Comparison of ENCODE assay signal across 8 mouse cellular contexts in the genomic region with DNA sequence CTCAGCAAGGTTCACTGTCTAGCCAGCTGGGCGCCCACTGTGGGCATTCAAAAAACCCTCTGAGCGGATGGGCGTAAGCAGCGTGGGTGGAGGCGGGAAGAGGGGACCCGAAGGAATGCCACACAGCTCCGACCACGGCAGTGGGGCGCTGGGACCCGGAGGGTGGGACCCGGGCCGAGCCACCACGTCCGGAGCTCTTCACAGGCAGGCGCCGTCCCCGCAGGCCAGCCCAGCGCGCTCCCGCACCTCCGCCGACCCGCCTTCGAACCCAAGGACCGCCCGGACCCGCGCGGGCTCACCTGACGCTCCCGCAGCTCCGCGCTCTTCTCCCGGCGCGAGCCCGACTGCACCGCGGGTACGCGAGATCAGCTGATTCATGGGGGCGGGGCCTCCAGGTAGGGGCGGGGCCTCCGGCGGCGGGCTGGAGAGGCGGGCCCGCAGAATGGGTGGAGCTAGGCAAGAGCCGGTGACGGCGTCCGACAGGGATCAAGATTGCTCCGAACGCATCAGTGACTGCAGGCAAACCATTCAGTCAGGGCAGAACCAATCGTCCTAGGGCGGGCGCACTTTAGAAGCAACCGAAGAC. TPM values are rescaled to one million over a fixed set of nuclear protein-coding genes. Genes with fewer than 3 reads are reported as not detected.
A peak's percentile ranks its signal among the peaks of the same experiment; 100 is the strongest.
DNase-seq lines count a peak whose midpoint lies in the region; ATAC-seq lines count a peak whose summit lies in the region.

A gene (minus strand): TSS at position 376 of the 586 bp plus-strand sequence.

- 0 out of 2 replicates have a peak within 1 kb of the TSS, but pooled peaks have one; percentile 6 for H3K27ac ChIP-seq in hindbrain, embryonic 11.5 days (ENCODE audit: low read depth, low read length)

- DNase-seq in Muller cell, postnatal 12 days (ENCODE audit: inconsistent ontology term): peak; percentile 98
- peak; percentile 97 for DNase-seq in cerebellum, adult 9-11 months
- peak; percentile 96 to 100 for DNase-seq in frontal cortex, adult 2 months (ENCODE audit: extremely low spot score in 1 of 2, low spot score in 1 of 2)
- DNase-seq in hindbrain, embryonic 11.5 days (ENCODE audit: low spot score): peak; percentile 98
- peak; percentile 99 for DNase-seq in layer of hippocampus, postnatal 10 days (ENCODE audit: low spot score in 2 of 2)
- DNase-seq in lung, postnatal 10 days: peak; percentile 98
- peak; percentile 99 for DNase-seq in ovary, postnatal 36 days (ENCODE audit: low spot score)
- peak; percentile 99 for DNase-seq in thymus, postnatal 25 days

- H3K9me3 ChIP-seq in hindbrain, embryonic 11.5 days (ENCODE audit: control insufficient read depth, low read length): no peaks in the 10 kb centered on the region

- H3K27me3 ChIP-seq in hindbrain, embryonic 11.5 days (ENCODE audit: control insufficient read depth, insufficient read depth, low read length): no peaks in the 10 kb centered on the region

- no peaks in the 10 kb centered on the region for H3K4me1 ChIP-seq in hindbrain, embryonic 11.5 days (replicated peaks; ENCODE audit: control insufficient read depth, insufficient read depth, low read length)

- H3K4me3 ChIP-seq in hindbrain, embryonic 11.5 days (ENCODE audit: low read depth, low read length): peak within 1 kb of the TSS; percentile 77

- peak; percentile 98 for ATAC-seq in hindbrain, embryonic 11.5 days (ENCODE audit: low FRiP score)

- peak within 1 kb of the TSS; percentile 70 for H3K9ac ChIP-seq in hindbrain, embryonic 11.5 days (ENCODE audit: low read depth, low read length)

- peak within 1 kb of the TSS; percentile 67 for H3K4me2 ChIP-seq in hindbrain, embryonic 11.5 days (replicated peaks; ENCODE audit: low read depth, low read length)

- WGBS in hindbrain, embryonic 11.5 days: under 1% methylated on average over 41 of the region's 58 CpGs

- no peaks in the 10 kb centered on the region for H3K36me3 ChIP-seq in hindbrain, embryonic 11.5 days (ENCODE audit: control insufficient read depth, insufficient read depth, low read length)

RNA-seq across cellular contexts. Expression of the gene that starts here (rescaled TPM):
- polyA plus RNA-seq in frontal cortex, adult 2 months (2012; rRNA removed): 12.2 and 14.5 TPM in 2 replicates
- polyA plus RNA-seq in hindbrain, embryonic 11.5 days (2014; fragmentation: Nextera tagmentation; extraction: Ambion mirVana): 15.9 and 16.1 TPM in 2 replicates
- 10 to 100 TPM; 43.2 to 45.5 TPM for total RNA-seq in layer of hippocampus, postnatal 10 days (2021)

Comparison
In these comparisons a context has a peak if more than half of its experiments do, and no peak if none do; other contexts are left out.
1. Peak in every context shown above with its lines: DNase-seq, ATAC-seq, H3K4me3 ChIP-seq and H3K27ac ChIP-seq.